Mouse (Mus musculus): Measurements from ENCODE around the gene 9630041A04Rik. TPM values are rescaled to one million over a fixed set of nuclear protein-coding genes. Genes with fewer than 3 reads are reported as not detected.

Gene 9630041A04Rik
- total RNA-seq (2023) = not detected in 2 replicates

GRCm38 (mm10) chr9:101861596-101862471 lies at the start of gene 9630041A04Rik:
Gene 9630041A04Rik, plus strand, starts transcription at chr9:101861841.

Data from neutrophil, adult 65 days (primary cell).